Mouse (Mus musculus) megakaryocyte-erythroid progenitor cell, adult 5-6 weeks (primary cell): ENCODE results near the gene Tmem231. TPM values are rescaled to one million over a fixed set of nuclear protein-coding genes. Genes with fewer than 3 reads are reported as not detected.

ENCODE experiments used
- ATAC-seq: replicated peaks from 2 replicates; pipeline ENCODE4 v1.8.0; 2016; ENCODE audit warnings: mild to moderate bottlenecking, inconsistent platforms; ENCODE audit not compliant: severe bottlenecking, poor library complexity, low FRiP score, low TSS enrichment
- total RNA-seq, 2 experiments: library from RNA; stranded (forward) in 1 of 2; stranded (reverse) in 1 of 2; fragments of 200-1000, 215-1000 nt in 1 of 2; fragments of >200 nt in 1 of 2; fragmentation: Nextera tagmentation in 1 of 2; gene quantifications; 2 replicates each; pipeline ENCODE4 v1.2.3; 2014 to 2017

The Tmem231 gene
- total RNA-seq, 2 experiments from 2014 or later: 2.1 to 3.9 TPM

DNA sequence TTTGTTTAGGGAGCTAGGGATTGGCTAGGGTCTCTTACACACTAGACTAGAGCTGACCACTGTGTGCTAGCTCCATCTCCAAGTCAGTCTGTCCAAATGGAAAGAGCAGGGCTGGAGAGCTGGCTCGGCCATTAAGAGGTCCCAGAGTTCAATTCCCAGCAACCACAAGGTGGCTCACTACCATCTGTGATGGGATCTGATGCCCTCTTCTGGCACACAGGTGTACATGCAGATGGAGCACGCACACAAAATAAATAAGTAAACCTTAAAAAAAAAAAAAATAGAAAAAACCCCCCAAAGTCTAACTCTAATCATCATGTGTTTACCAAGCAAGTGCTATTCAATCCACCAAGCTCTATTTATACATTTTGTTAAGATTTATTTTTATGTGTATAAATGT lies 14.0 kb downstream of the Tmem231 start:
- ATAC-seq: no peak

- no peak for ATAC-seq
Measured at GRCm38 (mm10) chr8:111912860-111913432, 20.7 kb downstream of the Tmem231 start.

- no peak for ATAC-seq
Measured at GRCm38 (mm10) chr8:111911572-111911971, 22.1 kb downstream of the Tmem231 start.

- ATAC-seq: no peak
Measured at GRCm38 (mm10) chr8:111909621-111910450, 23.8 kb downstream of the Tmem231 start, which contains the start of gene Chst5. Gene Chst5 (minus strand): TSS chr8:111910447.

DNA sequence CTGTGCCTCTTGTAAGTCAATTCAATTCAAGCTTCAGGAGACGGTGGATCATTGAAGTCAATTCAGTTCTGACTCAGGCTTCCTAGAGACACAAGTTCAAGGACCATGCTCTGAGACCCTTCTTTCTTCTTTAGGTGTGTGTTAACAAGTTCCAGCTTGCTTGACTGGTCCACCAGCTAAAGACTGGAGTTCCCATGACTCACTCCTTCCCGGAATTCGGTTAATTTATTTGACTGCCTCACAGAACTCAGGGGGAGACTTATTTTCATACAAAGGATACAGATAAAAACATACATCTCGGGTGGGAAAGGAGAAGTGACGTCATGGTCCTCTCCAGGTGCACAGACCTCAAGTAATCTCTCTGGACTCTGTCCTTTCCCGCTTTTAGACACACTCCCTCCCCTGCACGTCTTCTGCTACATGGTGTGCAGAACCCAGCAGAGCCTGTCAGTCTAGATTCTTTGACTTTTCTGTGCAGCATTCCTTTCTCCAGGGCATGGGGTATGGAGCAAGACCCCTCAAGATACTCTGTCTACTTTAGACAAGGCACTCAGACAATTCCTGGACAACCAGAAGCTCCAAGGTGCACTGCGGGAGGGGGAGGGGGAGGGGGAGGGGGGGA lies 28.1 kb downstream of the Tmem231 start:
- no peak for ATAC-seq

DNA sequence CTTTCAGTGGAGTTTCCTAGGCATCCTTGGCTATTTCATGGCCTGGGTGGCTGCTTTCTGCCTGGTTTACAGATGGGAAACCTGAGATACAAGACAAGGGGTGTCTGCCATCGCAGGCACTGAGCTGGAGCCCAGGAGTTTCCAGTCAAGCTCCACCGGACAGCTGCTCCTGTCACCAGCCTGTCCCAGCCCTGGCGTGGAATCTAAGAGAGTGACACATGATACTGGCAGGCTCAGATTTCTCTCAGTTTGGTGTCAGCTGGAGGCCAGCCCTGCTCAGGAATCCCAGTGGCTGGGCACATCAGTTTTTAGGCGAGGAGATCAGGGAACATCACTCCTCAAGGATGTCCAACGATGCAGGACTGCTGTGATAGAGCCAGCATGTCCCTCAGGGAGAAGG lies 31.6 kb downstream of the Tmem231 start:
- ATAC-seq: no peak

DNA sequence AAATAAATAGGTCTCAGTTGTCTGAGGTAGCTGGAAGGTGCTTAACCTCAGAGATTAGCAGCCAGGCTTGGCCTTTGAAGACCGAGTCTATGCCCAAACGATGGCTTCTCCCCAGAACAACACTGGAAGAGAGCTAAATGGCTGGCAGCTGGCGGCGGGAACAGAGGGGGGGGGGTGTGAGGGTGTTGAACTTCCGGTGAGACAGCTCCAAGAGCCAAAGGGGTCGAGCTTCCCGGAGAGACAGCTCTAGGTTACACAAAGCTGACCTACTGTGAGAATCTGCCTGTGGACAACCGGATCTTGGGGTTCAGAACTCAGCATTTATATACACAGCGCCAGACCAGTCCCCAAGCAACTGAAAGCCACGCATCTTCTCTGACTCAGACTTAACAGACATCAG lies 35.1 kb downstream of the Tmem231 start:
- no peak for ATAC-seq

- peak; percentile 69 for ATAC-seq
Measured at GRCm38 (mm10) chr8:111894955-111895354, 38.7 kb downstream of the Tmem231 start.

- no peak for ATAC-seq
Measured at GRCm38 (mm10) chr8:111892615-111893014, 41.1 kb downstream of the Tmem231 start.

DNA sequence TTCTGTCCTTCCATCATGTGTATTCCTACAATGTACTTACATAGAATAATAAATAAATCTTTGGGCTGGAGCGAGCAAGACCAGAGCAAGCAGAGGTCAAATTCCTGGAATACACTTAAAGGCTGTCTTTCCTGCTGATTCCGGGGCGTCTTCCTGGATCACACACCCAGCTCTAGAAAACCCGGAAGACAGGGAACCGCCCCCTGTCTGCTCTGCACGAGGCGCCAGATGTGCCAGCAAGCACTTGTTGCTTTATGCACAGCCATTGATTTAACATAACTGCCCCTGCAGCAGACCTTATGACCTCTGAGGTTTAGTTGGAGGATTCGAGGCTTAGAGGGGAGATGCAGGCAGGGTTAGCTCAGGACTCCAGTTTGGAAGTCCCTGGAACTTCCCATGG lies 41.7 kb downstream of the Tmem231 start:
- ATAC-seq: no peak

- no peak for ATAC-seq
Measured at GRCm38 (mm10) chr8:111890911-111891303, 42.8 kb downstream of the Tmem231 start.

- 0 out of 2 replicates have a peak, but pooled peaks have one; percentile 20 for ATAC-seq
Measured at GRCm38 (mm10) chr8:111889931-111890910, 43.5 kb downstream of the Tmem231 start.

- 0 out of 2 replicates have a peak, but pooled peaks have one; percentile 18 for ATAC-seq
Measured at GRCm38 (mm10) chr8:111888091-111888650, 45.5 kb downstream of the Tmem231 start.

DNA sequence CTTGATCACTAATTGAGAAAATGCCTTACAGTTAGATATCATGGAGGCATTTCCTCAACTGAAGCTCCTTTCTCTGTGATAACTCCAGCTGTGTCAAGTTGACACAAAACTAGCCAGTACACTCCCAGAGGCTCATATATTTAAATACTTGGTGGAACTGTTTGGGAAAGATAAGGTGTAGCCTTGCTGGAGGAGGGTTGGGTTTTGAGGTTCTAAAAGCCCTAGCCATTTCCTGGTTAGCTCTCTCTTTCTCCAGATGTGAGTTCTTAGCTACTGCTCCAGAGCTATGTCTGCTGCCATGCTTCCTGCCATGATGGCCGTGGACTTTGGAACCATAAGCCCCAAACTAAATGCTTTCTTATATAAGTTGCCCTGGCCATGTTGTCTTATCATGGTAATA lies 46.2 kb downstream of the Tmem231 start:
- ATAC-seq: peak; percentile 80

DNA sequence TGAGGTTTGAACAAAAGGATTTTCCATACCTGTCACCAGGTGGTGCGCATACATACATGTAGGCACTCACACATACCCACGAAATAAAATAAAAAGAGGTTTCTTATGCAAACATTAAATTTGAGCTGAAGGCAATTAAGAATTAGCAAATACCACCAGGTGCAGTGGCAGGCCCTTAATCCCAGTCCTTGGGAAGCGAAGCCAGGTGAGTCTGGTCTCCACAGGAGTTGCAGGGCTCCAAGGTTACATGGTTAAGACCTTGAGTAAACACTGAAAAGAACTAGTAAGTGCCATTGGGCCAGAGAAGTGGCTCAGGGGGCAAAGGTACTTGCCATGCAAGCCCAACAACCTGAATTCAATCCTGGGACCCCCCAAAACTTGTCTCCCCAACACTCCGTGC lies 50.1 kb downstream of the Tmem231 start:
- no peak for ATAC-seq

DNA sequence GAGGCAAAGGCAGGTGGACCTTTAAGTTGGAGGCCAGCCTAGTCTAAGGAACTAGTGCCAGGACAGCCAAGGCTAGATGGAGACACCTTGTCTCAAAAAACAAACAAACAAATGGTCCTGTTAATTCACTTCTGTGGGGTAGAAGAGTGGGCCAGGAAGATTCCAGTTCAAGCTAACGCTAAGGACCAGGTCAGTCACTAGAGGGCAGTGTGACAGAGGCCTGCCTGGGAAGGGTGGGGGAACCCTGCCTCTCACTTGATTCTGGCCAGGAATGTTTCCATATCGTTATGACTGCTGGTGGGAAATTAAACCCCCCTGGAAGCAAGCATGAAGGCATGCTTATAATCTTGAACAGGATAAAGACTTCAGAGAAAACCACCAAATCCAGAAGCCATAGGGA lies 52.1 kb downstream of the Tmem231 start:
- peak; percentile 80 for ATAC-seq

- ATAC-seq: no peak
Measured at GRCm38 (mm10) chr8:111877711-111878110, 56.0 kb downstream of the Tmem231 start.

DNA sequence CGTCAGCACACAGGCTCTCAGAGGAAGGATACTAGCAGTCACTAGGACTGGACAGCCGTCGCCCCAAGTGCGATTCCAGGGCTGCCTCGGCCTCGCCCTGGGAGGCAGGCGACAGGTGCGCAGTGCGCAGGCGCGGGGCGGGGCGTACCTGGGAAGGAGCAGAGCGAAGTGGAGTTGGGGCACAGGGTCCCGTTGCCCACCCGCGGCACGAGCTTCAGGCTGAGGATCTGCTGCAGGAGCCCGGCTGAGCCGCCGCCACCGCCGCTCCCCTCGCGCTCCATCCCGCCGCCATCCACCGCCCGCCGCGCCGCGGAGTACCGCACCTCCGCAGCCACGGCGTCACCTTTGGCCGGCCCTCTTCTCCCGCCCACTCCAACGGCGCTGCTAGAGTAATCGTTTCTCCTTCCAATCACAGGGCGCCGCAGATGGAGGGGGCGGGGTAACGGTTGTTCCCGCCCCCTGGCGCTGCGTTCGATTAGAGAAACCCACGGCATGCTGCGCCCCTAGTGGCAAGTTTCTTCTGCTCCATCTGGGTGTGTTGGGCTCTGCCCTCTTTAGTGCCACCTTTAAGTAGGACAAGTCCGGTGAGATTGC lies 57.2 kb downstream of the Tmem231 start, which contains the start of gene Tmem170:
Gene Tmem170, minus strand, starts transcription at position 396 of the 594 bp plus-strand sequence.
- ATAC-seq: peak; percentile 98

DNA sequence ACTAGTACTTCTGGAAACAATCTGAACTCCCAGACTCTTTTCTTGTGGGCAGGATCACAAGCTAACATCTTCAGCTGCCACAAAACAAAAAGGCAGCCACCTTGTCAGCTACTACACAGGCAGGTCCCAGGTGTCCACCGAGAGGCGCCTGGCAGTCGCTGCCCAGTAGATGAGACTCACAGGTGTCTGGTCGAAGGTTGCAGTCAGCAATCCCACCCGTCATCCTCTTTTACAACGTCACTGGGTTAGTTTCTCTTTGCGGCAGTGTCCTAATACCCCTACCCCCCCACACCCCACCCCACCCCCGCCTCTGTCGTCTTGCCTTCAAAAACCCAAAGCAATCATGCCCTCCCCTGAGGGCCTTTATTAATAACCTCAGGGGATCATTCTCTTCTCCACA lies 57.9 kb downstream of the Tmem231 start:
- peak; percentile 6; the same call in 1 of the 2 replicates for ATAC-seq
